Mouse (Mus musculus): ENCODE results near the gene Gas6. TPM values are rescaled to one million over a fixed set of nuclear protein-coding genes. Genes with fewer than 3 reads are reported as not detected.

Gas6 gene
- polyA plus RNA-seq, 1 experiment, result 106 TPM

DNA sequence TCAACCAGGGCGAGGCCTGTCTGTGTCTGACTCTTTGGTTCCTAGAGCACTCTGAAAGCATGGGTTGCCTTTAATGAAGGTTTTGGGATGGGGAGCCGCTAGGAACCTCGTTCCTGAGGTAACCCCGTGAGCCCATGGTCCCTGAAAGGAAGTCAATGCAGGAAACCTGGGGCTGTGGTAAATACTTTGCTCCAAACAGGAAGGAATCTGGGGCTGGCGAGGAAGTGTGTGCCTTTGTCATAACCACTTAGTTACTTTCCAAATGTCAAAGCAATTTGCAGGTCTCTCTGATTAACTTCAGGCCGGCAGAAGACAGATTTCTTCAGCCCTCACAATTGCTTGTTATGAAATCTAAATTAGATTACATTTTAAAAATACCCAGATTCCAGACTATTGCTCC lies 66.9 kb downstream of the Gas6 start:
- Histone ChIP-seq H3K4me3 (ENCODE audit: insufficient read depth, low read length) (no peak overlapping the region), H3K27ac (ENCODE audit: insufficient read depth, low read length) (no peak overlapping the region), H3K4me1 (ENCODE audit: control insufficient read depth, insufficient read depth, low read length) (peaks cover 2% of the 10 kb centered on the region; the same call in 1 of the 2 replicates)
- no peak for TF ChIP-seq CTCF (IDR thresholded peaks at IDR 0.05; ENCODE audit: extremely low read depth, insufficient read depth, low read length)
- no peak for TF ChIP-seq POLR2A (IDR thresholded peaks at IDR 0.05; ENCODE audit: extremely low read depth, insufficient read depth, low read length)

DNA sequence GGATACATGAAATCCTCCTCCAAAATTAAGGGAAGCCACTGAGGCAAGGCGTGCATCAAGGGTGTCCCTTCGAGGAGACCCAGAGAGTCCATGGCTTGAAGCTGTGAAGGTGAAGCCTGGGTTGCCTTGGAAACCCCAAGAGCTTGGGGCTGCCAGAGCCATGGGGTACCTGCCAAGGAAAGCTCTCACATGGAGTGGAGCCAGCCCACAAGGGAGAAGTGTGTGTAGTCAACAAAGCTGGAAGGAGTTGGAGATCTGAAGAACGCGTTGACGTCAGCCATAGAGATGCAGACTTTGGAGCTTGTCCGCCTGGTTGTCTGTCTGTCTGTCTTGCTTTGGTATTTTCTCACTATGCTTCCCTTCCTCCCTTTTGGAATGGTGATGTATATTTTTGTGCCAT lies 73.3 kb downstream of the Gas6 start:
- H3K27ac ChIP-seq (ENCODE audit: insufficient read depth, low read length), result no peak overlapping the region
- no peak overlapping the region for H3K4me3 ChIP-seq (ENCODE audit: insufficient read depth, low read length)
- H3K4me1 ChIP-seq (ENCODE audit: control insufficient read depth, insufficient read depth, low read length), result peaks cover 2% of the 10 kb centered on the region; the same call in 1 of the 2 replicates
- no peak for TF ChIP-seq CTCF (IDR thresholded peaks at IDR 0.05; ENCODE audit: extremely low read depth, insufficient read depth, low read length)
- no peak for TF ChIP-seq POLR2A (IDR thresholded peaks at IDR 0.05; ENCODE audit: extremely low read depth, insufficient read depth, low read length)

DNA sequence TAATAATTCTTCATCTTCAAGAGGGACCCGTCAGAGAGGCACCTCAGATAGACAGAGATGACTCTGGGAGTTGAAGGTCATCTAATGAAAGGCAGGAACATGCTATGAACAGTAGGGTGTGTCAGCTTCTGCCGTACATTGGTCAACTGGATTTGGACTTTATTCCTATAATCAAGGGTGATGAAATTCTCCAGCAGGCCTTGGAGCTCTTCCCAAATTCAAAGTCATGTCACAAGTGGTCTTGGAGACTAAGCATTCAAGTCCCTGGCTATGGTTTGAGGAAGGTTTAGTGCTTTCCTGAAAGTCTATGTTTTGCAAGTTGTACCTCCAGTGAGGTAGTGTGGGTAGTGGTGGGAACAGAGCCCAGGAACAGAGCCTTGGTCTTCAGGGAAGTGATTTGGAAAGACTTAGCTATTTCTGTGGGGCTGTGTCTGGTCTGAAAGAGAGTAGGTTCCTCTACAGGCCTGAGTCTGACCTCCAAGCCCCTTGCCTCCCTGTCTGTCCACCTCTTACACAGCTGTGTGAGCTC lies 75.1 kb downstream of the Gas6 start:
- Histone ChIP-seq H3K27ac (ENCODE audit: insufficient read depth, low read length) (no peak overlapping the region), H3K4me1 (ENCODE audit: control insufficient read depth, insufficient read depth, low read length) (peaks cover 2% of the 10 kb centered on the region; the same call in 1 of the 2 replicates), H3K4me3 (ENCODE audit: insufficient read depth, low read length) (no peak overlapping the region)
- TF ChIP-seq CTCF (IDR thresholded peaks at IDR 0.05; ENCODE audit: extremely low read depth, insufficient read depth, low read length) (no peak), POLR2A (IDR thresholded peaks at IDR 0.05; ENCODE audit: extremely low read depth, insufficient read depth, low read length) (no peak)

DNA sequence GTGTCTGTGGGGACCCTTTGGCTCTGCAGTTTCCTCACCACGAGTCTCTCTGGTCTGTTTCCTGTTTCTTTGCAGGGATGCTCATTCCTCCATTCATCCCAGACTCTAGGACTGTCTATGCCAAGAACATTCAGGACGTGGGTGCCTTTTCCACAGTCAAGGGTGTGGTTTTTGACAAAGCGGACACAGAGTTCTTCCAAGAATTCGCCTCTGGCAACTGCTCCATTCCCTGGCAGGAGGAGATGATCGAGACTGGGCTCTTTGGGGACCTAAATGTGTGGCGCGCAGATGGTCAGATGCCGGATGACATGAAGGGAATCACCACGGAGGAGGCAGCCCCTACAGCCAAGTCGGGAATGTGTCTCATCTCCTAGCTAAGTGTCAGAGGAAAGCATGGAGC lies 78.4 kb downstream of the Gas6 start:
- Histone ChIP-seq H3K4me1 (ENCODE audit: control insufficient read depth, insufficient read depth, low read length) (no peaks in the 10 kb centered on the region), H3K4me3 (ENCODE audit: insufficient read depth, low read length) (no peak overlapping the region), H3K27ac (ENCODE audit: insufficient read depth, low read length) (no peak overlapping the region)
- no peak for TF ChIP-seq POLR2A (IDR thresholded peaks at IDR 0.05; ENCODE audit: extremely low read depth, insufficient read depth, low read length)
- TF ChIP-seq CTCF (IDR thresholded peaks at IDR 0.05; ENCODE audit: extremely low read depth, insufficient read depth, low read length), result no peak

Other genes with a start within 250 kb of the Gas6 start
- 0.38 and 0.54 TPM in 2 replicates for gene Adprhl1, start 240.3 kb downstream of the Gas6 start, polyA plus RNA-seq (2012; rRNA removed)
- gene Dcun1d2, start 206.4 kb downstream of the Gas6 start, polyA plus RNA-seq (2012; rRNA removed), result 56.4 TPM in 2 replicates
- gene Tmco3, start 206.3 kb downstream of the Gas6 start, polyA plus RNA-seq (2012; rRNA removed), result 43.1 and 43.3 TPM in 2 replicates
- 76.6 and 77.6 TPM in 2 replicates for gene Tfdp1, start 155.7 kb downstream of the Gas6 start, polyA plus RNA-seq (2012; rRNA removed)
- gene Atp4b, start 97.7 kb downstream of the Gas6 start, polyA plus RNA-seq (2012; rRNA removed), result not detected in 2 replicates
- gene Grk1, start 89.4 kb downstream of the Gas6 start, polyA plus RNA-seq (2012; rRNA removed), result 0.02 TPM in 1 of 2 replicates, not detected in the other
- gene Tmem255b, start 59.3 kb downstream of the Gas6 start, polyA plus RNA-seq (2012; rRNA removed), result 3.7 and 4.0 TPM in 2 replicates
- gene 1700029H14Rik, start 68.0 kb upstream of the Gas6 start, polyA plus RNA-seq (2012; rRNA removed), result 0.08 and 0.17 TPM in 2 replicates
- 52.4 and 53.1 TPM in 2 replicates for gene Rasa3, start 183.1 kb upstream of the Gas6 start, polyA plus RNA-seq (2012; rRNA removed)
- gene Cfap97d2, start 211.4 kb upstream of the Gas6 start, polyA plus RNA-seq (2012; rRNA removed), result 1.4 and 2.3 TPM in 2 replicates